Mouse (Mus musculus) MEL-GATA-1-ER (cell line): Measurements from ENCODE around the gene Fam183b.
"Not testable (repeated sequence)": the region's sequence is repeated elsewhere in the genome, so short reads cannot be mapped to it uniquely, and the experiment has no call there.

Source experiments
- DNase-seq: peaks from one replicate; pipeline ENCODE4 v3.0.0-alpha.2; 2012; ENCODE audit warnings: low read depth; ENCODE audit errors: extremely low read depth

Fam183b gene

DNA sequence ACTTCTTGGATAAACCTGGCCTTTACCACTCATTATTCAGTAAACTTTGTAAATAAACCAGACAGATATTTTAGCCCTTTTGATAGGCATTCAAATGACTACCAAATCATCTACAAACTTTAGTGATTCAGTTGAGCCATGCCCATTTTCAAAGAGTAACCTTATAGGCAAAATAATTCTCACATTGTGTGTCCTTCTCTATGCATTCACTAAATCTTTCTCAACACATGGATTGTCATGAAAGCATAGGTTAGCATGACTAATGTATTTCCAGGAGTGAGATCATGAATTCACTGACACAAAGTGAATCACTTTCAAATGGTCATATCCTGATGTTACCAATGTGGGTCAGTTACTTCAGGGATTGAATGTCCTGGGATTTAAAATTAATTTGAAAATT lies 28.9 kb downstream of the Fam183b start, which contains the start of gene Olfr315:
Olfr315 (plus strand) TSS at position 301 of the 400 bp plus-strand sequence.
- DNase-seq, result no peak

DNA sequence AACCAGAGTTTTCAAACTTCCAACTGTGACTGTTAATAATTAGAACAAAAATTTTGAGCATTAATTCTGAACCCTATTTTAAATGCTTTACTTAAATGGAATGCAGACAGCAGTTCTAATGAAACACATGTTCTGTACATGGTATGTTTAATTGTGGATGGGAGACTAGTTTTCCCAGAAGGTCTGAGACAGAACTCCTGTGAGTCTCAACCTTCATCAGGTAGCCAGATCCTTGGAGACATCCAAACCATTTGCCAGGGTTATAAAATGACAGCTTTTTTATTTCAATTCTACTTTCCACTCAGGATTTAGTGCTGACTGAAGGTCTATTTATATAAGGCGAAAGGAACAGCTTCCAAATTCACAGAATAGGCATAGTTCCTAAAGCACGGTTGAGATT lies 49.3 kb downstream of the Fam183b start, which contains the start of gene Olfr316:
Olfr316 (plus strand) TSS at position 301 of the 400 bp plus-strand sequence.
- DNase-seq, result no peak

- not testable (repeated sequence) for DNase-seq
Observed at GRCm38 (mm10) chr11:58751096-58751495, 50.7 kb downstream of the Fam183b start.
